Mouse (Mus musculus): ENCODE measurements at regions not wholly inside any gene's neighbourhood (a gene's known extent, or its start where the extent isn't known, plus 50 kb on each side); places are given as distances from the start of the nearest gene placed in this dataset.

- 89% methylated on average over 2 of the region's 2 CpGs for WGBS
These were observed 4549.1 kb upstream of the Gm7489 start for GRCm38 (mm10) chr15:49335523-49336040.

GRCm38 (mm10) chr15:49347029-49347428 is 4537.7 kb upstream of the Gm7489 start:
- no peak overlapping the region for H3K4me2 ChIP-seq (replicated peaks; ENCODE audit: low read depth, low read length)
- H3K4me3 ChIP-seq (ENCODE audit: low read depth, low read length) = no peak overlapping the region
- no peaks in the 10 kb centered on the region for H3K36me3 ChIP-seq (ENCODE audit: control insufficient read depth, insufficient read depth, low read length)
- WGBS = 86% methylated on average over 1 of the region's 1 CpGs
- no peak for DNase-seq (ENCODE audit: low spot score)
- ATAC-seq (ENCODE audit: low FRiP score) = no peak
- H3K27ac ChIP-seq (ENCODE audit: low read depth, low read length) = no peak overlapping the region
- H3K27me3 ChIP-seq (ENCODE audit: control insufficient read depth, insufficient read depth, low read length) = no peaks in the 10 kb centered on the region
- H3K4me1 ChIP-seq (replicated peaks; ENCODE audit: control insufficient read depth, insufficient read depth, low read length) = no peaks in the 10 kb centered on the region
- no peaks in the 10 kb centered on the region for H3K9me3 ChIP-seq (ENCODE audit: control insufficient read depth, low read length)
- no peak overlapping the region for H3K9ac ChIP-seq (ENCODE audit: low read depth, low read length)

More at GRCm38 (mm10) chr15:49335523-49336040, 4549.1 kb upstream of the Gm7489 start:
- H3K27ac ChIP-seq (ENCODE audit: low read depth, low read length) = no peak overlapping the region
- no peak overlapping the region for H3K9ac ChIP-seq (ENCODE audit: low read depth, low read length)
- H3K36me3 ChIP-seq (ENCODE audit: control insufficient read depth, insufficient read depth, low read length) = no peaks in the 10 kb centered on the region
- ATAC-seq (ENCODE audit: low FRiP score) (no peak), DNase-seq (ENCODE audit: low spot score) (no peak)
- H3K9me3 ChIP-seq (ENCODE audit: control insufficient read depth, low read length) = no peaks in the 10 kb centered on the region
- H3K4me2 ChIP-seq (replicated peaks; ENCODE audit: low read depth, low read length) = no peak overlapping the region
- H3K27me3 ChIP-seq (ENCODE audit: control insufficient read depth, insufficient read depth, low read length) = no peaks in the 10 kb centered on the region
- H3K4me3 ChIP-seq (ENCODE audit: low read depth, low read length) = no peak overlapping the region
- no peaks in the 10 kb centered on the region for H3K4me1 ChIP-seq (replicated peaks; ENCODE audit: control insufficient read depth, insufficient read depth, low read length)

- Histone ChIP-seq H3K9me3 (ENCODE audit: control insufficient read depth, low read length) (no peaks in the 10 kb centered on the region), H3K4me1 (replicated peaks; ENCODE audit: control insufficient read depth, insufficient read depth, low read length) (no peaks in the 10 kb centered on the region), H3K4me3 (ENCODE audit: low read depth, low read length) (no peak overlapping the region), H3K9ac (ENCODE audit: low read depth, low read length) (no peak overlapping the region), H3K27ac (ENCODE audit: low read depth, low read length) (no peak overlapping the region), H3K27me3 (ENCODE audit: control insufficient read depth, insufficient read depth, low read length) (no peaks in the 10 kb centered on the region), H3K4me2 (replicated peaks; ENCODE audit: low read depth, low read length) (no peak overlapping the region), H3K36me3 (ENCODE audit: control insufficient read depth, insufficient read depth, low read length) (no peaks in the 10 kb centered on the region)
- 77% methylated on average over 2 of the region's 2 CpGs for WGBS
- ATAC-seq (ENCODE audit: low FRiP score) = no peak
- no peak for DNase-seq (ENCODE audit: low spot score)
These were observed 4528.6 kb upstream of the Gm7489 start for GRCm38 (mm10) chr15:49356107-49356506.

GRCm38 (mm10) chr15:49395966-49396365 is 4488.7 kb upstream of the Gm7489 start:
- Histone ChIP-seq H3K4me2 (replicated peaks; ENCODE audit: low read depth, low read length) (no peak overlapping the region), H3K4me1 (replicated peaks; ENCODE audit: control insufficient read depth, insufficient read depth, low read length) (no peaks in the 10 kb centered on the region), H3K27ac (ENCODE audit: low read depth, low read length) (no peak overlapping the region), H3K9me3 (ENCODE audit: control insufficient read depth, low read length) (no peaks in the 10 kb centered on the region), H3K9ac (ENCODE audit: low read depth, low read length) (no peak overlapping the region), H3K4me3 (ENCODE audit: low read depth, low read length) (no peak overlapping the region), H3K27me3 (ENCODE audit: control insufficient read depth, insufficient read depth, low read length) (no peaks in the 10 kb centered on the region), H3K36me3 (ENCODE audit: control insufficient read depth, insufficient read depth, low read length) (no peaks in the 10 kb centered on the region)
- ATAC-seq (ENCODE audit: low FRiP score) (no peak), DNase-seq (ENCODE audit: low spot score) (peak; percentile 5)
- 38% methylated on average over 1 of the region's 1 CpGs for WGBS

- ATAC-seq (ENCODE audit: low FRiP score) = no peak
These were observed 4471.0 kb upstream of the Gm7489 start for GRCm38 (mm10) chr15:49413665-49414064.

GRCm38 (mm10) chr15:49451310-49451709 is 4433.4 kb upstream of the Gm7489 start:
- no peaks in the 10 kb centered on the region for H3K4me1 ChIP-seq (replicated peaks; ENCODE audit: control insufficient read depth, insufficient read depth, low read length)
- H3K9ac ChIP-seq (ENCODE audit: low read depth, low read length) = no peak overlapping the region
- H3K9me3 ChIP-seq (ENCODE audit: control insufficient read depth, low read length) = no peaks in the 10 kb centered on the region
- no peak overlapping the region for H3K4me2 ChIP-seq (replicated peaks; ENCODE audit: low read depth, low read length)
- H3K36me3 ChIP-seq (ENCODE audit: control insufficient read depth, insufficient read depth, low read length) = no peaks in the 10 kb centered on the region
- no peaks in the 10 kb centered on the region for H3K27me3 ChIP-seq (ENCODE audit: control insufficient read depth, insufficient read depth, low read length)
- DNase-seq (ENCODE audit: low spot score) (no peak), ATAC-seq (ENCODE audit: low FRiP score) (no peak)
- no peak overlapping the region for H3K4me3 ChIP-seq (ENCODE audit: low read depth, low read length)
- no peak overlapping the region for H3K27ac ChIP-seq (ENCODE audit: low read depth, low read length)

More at GRCm38 (mm10) chr15:49413665-49414064, 4471.0 kb upstream of the Gm7489 start:
- Histone ChIP-seq H3K36me3 (ENCODE audit: control insufficient read depth, insufficient read depth, low read length) (no peaks in the 10 kb centered on the region), H3K4me2 (replicated peaks; ENCODE audit: low read depth, low read length) (no peak overlapping the region), H3K4me1 (replicated peaks; ENCODE audit: control insufficient read depth, insufficient read depth, low read length) (no peaks in the 10 kb centered on the region), H3K27ac (ENCODE audit: low read depth, low read length) (no peak overlapping the region), H3K9me3 (ENCODE audit: control insufficient read depth, low read length) (no peaks in the 10 kb centered on the region), H3K4me3 (ENCODE audit: low read depth, low read length) (no peak overlapping the region), H3K9ac (ENCODE audit: low read depth, low read length) (no peak overlapping the region), H3K27me3 (ENCODE audit: control insufficient read depth, insufficient read depth, low read length) (no peaks in the 10 kb centered on the region)
- DNase-seq (ENCODE audit: low spot score) = no peak

- no peak overlapping the region for H3K4me2 ChIP-seq (replicated peaks; ENCODE audit: low read depth, low read length)
- DNase-seq (ENCODE audit: low spot score) (no peak), ATAC-seq (ENCODE audit: low FRiP score) (no peak)
- no peak overlapping the region for H3K4me3 ChIP-seq (ENCODE audit: low read depth, low read length)
- no peak overlapping the region for H3K9ac ChIP-seq (ENCODE audit: low read depth, low read length)
- H3K27me3 ChIP-seq (ENCODE audit: control insufficient read depth, insufficient read depth, low read length) = no peaks in the 10 kb centered on the region
- H3K36me3 ChIP-seq (ENCODE audit: control insufficient read depth, insufficient read depth, low read length) = no peaks in the 10 kb centered on the region
- no peak overlapping the region for H3K27ac ChIP-seq (ENCODE audit: low read depth, low read length)
- no peaks in the 10 kb centered on the region for H3K4me1 ChIP-seq (replicated peaks; ENCODE audit: control insufficient read depth, insufficient read depth, low read length)
- H3K9me3 ChIP-seq (ENCODE audit: control insufficient read depth, low read length) = no peaks in the 10 kb centered on the region
These were observed 4400.1 kb upstream of the Gm7489 start for GRCm38 (mm10) chr15:49484582-49484981.

- ATAC-seq (ENCODE audit: low FRiP score) (no peak), DNase-seq (ENCODE audit: low spot score) (peak; percentile 36)
- WGBS = 53% methylated on average over 2 of the region's 2 CpGs
- H3K36me3 ChIP-seq (ENCODE audit: control insufficient read depth, insufficient read depth, low read length) = no peaks in the 10 kb centered on the region
- H3K4me1 ChIP-seq (replicated peaks; ENCODE audit: control insufficient read depth, insufficient read depth, low read length) = no peaks in the 10 kb centered on the region
- no peak overlapping the region for H3K4me3 ChIP-seq (ENCODE audit: low read depth, low read length)
- no peak overlapping the region for H3K27ac ChIP-seq (ENCODE audit: low read depth, low read length)
- H3K9ac ChIP-seq (ENCODE audit: low read depth, low read length) = no peak overlapping the region
- no peaks in the 10 kb centered on the region for H3K9me3 ChIP-seq (ENCODE audit: control insufficient read depth, low read length)
- no peak overlapping the region for H3K4me2 ChIP-seq (replicated peaks; ENCODE audit: low read depth, low read length)
- no peaks in the 10 kb centered on the region for H3K27me3 ChIP-seq (ENCODE audit: control insufficient read depth, insufficient read depth, low read length)
These were observed 4391.9 kb upstream of the Gm7489 start for GRCm38 (mm10) chr15:49492836-49493235.

GRCm38 (mm10) chr15:49501821-49502220 is 4382.9 kb upstream of the Gm7489 start:
- H3K27ac ChIP-seq (ENCODE audit: low read depth, low read length) = no peak overlapping the region
- H3K9ac ChIP-seq (ENCODE audit: low read depth, low read length) = no peak overlapping the region
- H3K4me1 ChIP-seq (replicated peaks; ENCODE audit: control insufficient read depth, insufficient read depth, low read length) = no peaks in the 10 kb centered on the region
- no peaks in the 10 kb centered on the region for H3K27me3 ChIP-seq (ENCODE audit: control insufficient read depth, insufficient read depth, low read length)
- ATAC-seq (ENCODE audit: low FRiP score) (no peak), DNase-seq (ENCODE audit: low spot score) (no peak)
- no peaks in the 10 kb centered on the region for H3K9me3 ChIP-seq (ENCODE audit: control insufficient read depth, low read length)
- H3K36me3 ChIP-seq (ENCODE audit: control insufficient read depth, insufficient read depth, low read length) = no peaks in the 10 kb centered on the region
- H3K4me3 ChIP-seq (ENCODE audit: low read depth, low read length) = no peak overlapping the region
- no peak overlapping the region for H3K4me2 ChIP-seq (replicated peaks; ENCODE audit: low read depth, low read length)
